8 mouse cellular contexts compared by ENCODE assay signal in genomic region chr6:8508883-8509536, GRCm38 (mm10). TPM values are rescaled to one million over a fixed set of nuclear protein-coding genes. Genes with fewer than 3 reads are reported as not detected.
DNase-seq lines count a peak whose midpoint lies in the region; ATAC-seq and TF ChIP-seq lines count a peak whose summit lies in the region.

No protein-coding gene starts in this region.

- peaks cover 15% of the 10 kb centered on the region for H3K4me1 ChIP-seq in heart, embryonic 12.5 days (replicated peaks)
- H3K4me1 ChIP-seq in kidney, postnatal 0 days (replicated peaks; ENCODE audit: insufficient read depth, low read length) = 0 out of 2 replicates have a peak, but pooled peaks cover 10% of the 10 kb centered on the region
- H3K4me1 ChIP-seq in liver, embryonic 11.5 days (replicated peaks; ENCODE audit: control insufficient read depth, insufficient read depth, low read length) = peaks cover 5% of the 10 kb centered on the region; the same call in 1 of the 2 replicates
- H3K4me1 ChIP-seq in stomach, embryonic 14.5 days (ENCODE audit: control insufficient read depth, insufficient read depth, low read length) = peaks cover 13% of the 10 kb centered on the region; the same call in 1 of the 2 replicates

- DNase-seq in CD4-positive helper T cell, adult 2 months (ENCODE audit: low read depth, low spot score) = peak; percentile 99
- DNase-seq in brain, embryonic 18.5 days (ENCODE audit: low read depth, low spot score) = peak; percentile 96
- DNase-seq in kidney, postnatal 0 days (ENCODE audit: low spot score) = peak; percentile 99
- DNase-seq in liver, embryonic 11.5 days (ENCODE audit: low spot score) = peak; percentile 99
- peak; percentile 99 for DNase-seq in naive thymus-derived CD4-positive, alpha-beta T cell, adult 2 months (ENCODE audit: low read depth)

- H3K4me3 ChIP-seq in heart, embryonic 12.5 days = peak overlapping the region; percentile 93
- H3K4me3 ChIP-seq in kidney, postnatal 0 days (replicated peaks; ENCODE audit: low read depth, low read length) = peak overlapping the region; percentile 91
- H3K4me3 ChIP-seq in liver, embryonic 11.5 days (ENCODE audit: low read depth, low read length) = peak overlapping the region; percentile 76
- peak overlapping the region; percentile 86 for H3K4me3 ChIP-seq in stomach, embryonic 14.5 days (ENCODE audit: low read depth, low read length)

- peak; percentile 96 for ATAC-seq in erythroid progenitor cell, adult 5-6 weeks (replicated peaks; ENCODE audit: low FRiP score, poor library complexity, severe bottlenecking)
- peak; percentile 99 for ATAC-seq in heart, embryonic 12.5 days (ENCODE audit: insufficient number of reproducible peaks, low FRiP score)
- peak; percentile 99 for ATAC-seq in kidney, postnatal 0 days (replicated peaks; ENCODE audit: low FRiP score, low read depth)
- ATAC-seq in liver, embryonic 11.5 days (replicated peaks; ENCODE audit: low FRiP score) = peak; percentile 98
- peak; percentile 99 for ATAC-seq in stomach, embryonic 14.5 days (ENCODE audit: insufficient number of reproducible peaks, insufficient read depth, low FRiP score, low read depth)

- no peaks in the 10 kb centered on the region for H3K27me3 ChIP-seq in heart, embryonic 12.5 days (replicated peaks)
- no peaks in the 10 kb centered on the region for H3K27me3 ChIP-seq in kidney, postnatal 0 days (ENCODE audit: insufficient read depth, low read length)
- H3K27me3 ChIP-seq in liver, embryonic 11.5 days (replicated peaks; ENCODE audit: control insufficient read depth, insufficient read depth, low read length) = no peaks in the 10 kb centered on the region
- no peaks in the 10 kb centered on the region for H3K27me3 ChIP-seq in stomach, embryonic 14.5 days (ENCODE audit: control insufficient read depth, insufficient read depth, low read length)

- TF ChIP-seq CTCF in kidney, postnatal 0 days (IDR thresholded peaks at IDR 0.05; ENCODE audit: low read depth) = no peak; the same call in 1 of the 2 replicates

- no peaks in the 10 kb centered on the region for H3K9me3 ChIP-seq in heart, embryonic 12.5 days (replicated peaks)
- H3K9me3 ChIP-seq in kidney, postnatal 0 days (replicated peaks; ENCODE audit: low read length) = no peaks in the 10 kb centered on the region
- no peaks in the 10 kb centered on the region for H3K9me3 ChIP-seq in liver, embryonic 11.5 days (ENCODE audit: control insufficient read depth, low read length)
- no peaks in the 10 kb centered on the region for H3K9me3 ChIP-seq in stomach, embryonic 14.5 days (ENCODE audit: control insufficient read depth, low read depth, low read length)

- under 1% methylated on average over 53 of the region's 56 CpGs for WGBS in heart, embryonic 12.5 days
- 1% methylated on average over 46 of the region's 56 CpGs for WGBS in kidney, postnatal 0 days
- under 1% methylated on average over 55 of the region's 56 CpGs for WGBS in liver, embryonic 11.5 days
- WGBS in stomach, embryonic 14.5 days = under 1% methylated on average over 47 of the region's 56 CpGs

- H3K4me2 ChIP-seq in heart, embryonic 12.5 days = peak overlapping the region; percentile 81
- peak overlapping the region; percentile 72 for H3K4me2 ChIP-seq in kidney, postnatal 0 days (ENCODE audit: low read length)
- H3K4me2 ChIP-seq in liver, embryonic 11.5 days = peak overlapping the region; percentile 78
- H3K4me2 ChIP-seq in stomach, embryonic 14.5 days (replicated peaks; ENCODE audit: low read depth, low read length) = peak overlapping the region; percentile 56

- peak overlapping the region; percentile 99 for H3K9ac ChIP-seq in heart, embryonic 12.5 days
- H3K9ac ChIP-seq in kidney, postnatal 0 days (ENCODE audit: low read depth, low read length) = peak overlapping the region; percentile 96
- peak overlapping the region; percentile 92 for H3K9ac ChIP-seq in liver, embryonic 11.5 days (ENCODE audit: low read depth, low read length)
- H3K9ac ChIP-seq in stomach, embryonic 14.5 days (replicated peaks; ENCODE audit: low read depth, low read length) = peak overlapping the region; percentile 95

- no peaks in the 10 kb centered on the region for H3K36me3 ChIP-seq in heart, embryonic 12.5 days
- no peaks in the 10 kb centered on the region for H3K36me3 ChIP-seq in kidney, postnatal 0 days (ENCODE audit: insufficient read depth, low read length)
- no peaks in the 10 kb centered on the region for H3K36me3 ChIP-seq in liver, embryonic 11.5 days (ENCODE audit: control insufficient read depth, insufficient read depth, low read length)
- no peaks in the 10 kb centered on the region for H3K36me3 ChIP-seq in stomach, embryonic 14.5 days (ENCODE audit: control insufficient read depth, insufficient read depth, low read length)

- H3K27ac ChIP-seq in heart, embryonic 12.5 days (ENCODE audit: poor library complexity, severe bottlenecking) = peak overlapping the region; percentile 99
- peak overlapping the region; percentile 97 for H3K27ac ChIP-seq in kidney, postnatal 0 days
- peak overlapping the region; percentile 94 for H3K27ac ChIP-seq in liver, embryonic 11.5 days (ENCODE audit: low read depth, low read length)
- H3K27ac ChIP-seq in stomach, embryonic 14.5 days (ENCODE audit: low read length) = peak overlapping the region; percentile 99

RNA-seq across cellular contexts. Expression of gene Glcci1, which starts 0.4 kb away (rescaled TPM):
- 8.4 and 39.6 TPM in 2 replicates for total RNA-seq in erythroid progenitor cell, adult 5-6 weeks (2015; ENCODE audit: low replicate concordance)
- 5.5 and 7.3 TPM in 2 replicates for total RNA-seq in erythroid progenitor cell, adult 5-6 weeks (2017; ENCODE audit: low replicate concordance)
- 8.2 and 10.2 TPM in 2 replicates for polyA plus RNA-seq in heart, embryonic 12.5 days (2016; fragmentation: Nextera tagmentation; extraction: Ambion mirVana)
- 11.1 and 13.8 TPM in 2 replicates for polyA plus RNA-seq in kidney, postnatal 0 days (2015; fragmentation: Nextera tagmentation; extraction: Ambion mirVana)
- 3.8 and 3.9 TPM in 2 replicates for polyA plus RNA-seq in liver, embryonic 11.5 days (2014; fragmentation: Nextera tagmentation; extraction: Ambion mirVana)
- 10.9 and 11.6 TPM in 2 replicates for polyA plus RNA-seq in stomach, embryonic 14.5 days (2014; fragmentation: Nextera tagmentation; extraction: Ambion mirVana)

Comparison
In these comparisons a context has a peak if more than half of its experiments do, and no peak if none do; other contexts are left out.
1. Peak in every context shown above with its lines: DNase-seq, ATAC-seq, H3K4me3 ChIP-seq and H3K27ac ChIP-seq.